Mouse (Mus musculus) thymus, adult 2 months (tissue): ENCODE measurements around the gene Zfp37. TPM values are rescaled to one million over a fixed set of nuclear protein-coding genes. Genes with fewer than 3 reads are reported as not detected.

ENCODE experiments used
- DNase-seq: peaks from one replicate; pipeline ENCODE4 v3.0.0; 2021
- H3K27ac ChIP-seq: fragments of 200-500 bp; 2 replicates; pipeline ENCODE4 v1.5.1; 2012; ENCODE audit warnings: low read length, control low read depth; ENCODE audit not compliant: control insufficient read depth, insufficient read depth
- H3K27me3 ChIP-seq: fragments of 200-500 bp; 2 replicates; pipeline ENCODE4 v1.6.1; 2012; ENCODE audit warnings: mild to moderate bottlenecking, low read length, moderate library complexity, mixed read lengths; ENCODE audit not compliant: control insufficient read depth, insufficient read depth
- H3K36me3 ChIP-seq: fragments of 200-500 bp; 2 replicates; pipeline ENCODE4 v1.6.1; 2012; ENCODE audit warnings: mild to moderate bottlenecking, low read length, moderate library complexity; ENCODE audit not compliant: control insufficient read depth, insufficient read depth
- H3K4me1 ChIP-seq: fragments of 200-500 bp; replicated peaks from 2 replicates; pipeline ENCODE4 v1.6.1; 2012; ENCODE audit warnings: low read length; ENCODE audit not compliant: control insufficient read depth, insufficient read depth
- H3K4me3 ChIP-seq: fragments of 200-500 bp; 2 replicates; pipeline ENCODE4 v1.5.1; 2012; ENCODE audit warnings: mild to moderate bottlenecking, low read length, control low read depth, moderate library complexity; ENCODE audit not compliant: control insufficient read depth, insufficient read depth
- CTCF ChIP-seq: fragments of 200-500 bp; IDR thresholded peaks from 2 replicates; pipeline ENCODE4 v1.5.1; 2012; ENCODE audit warnings: mild to moderate bottlenecking, control low read depth, low read length, moderate library complexity, borderline replicate concordance; ENCODE audit not compliant: control insufficient read depth, poor library complexity, insufficient read depth; ENCODE audit errors: extremely low read depth
- POLR2A ChIP-seq: fragments of 200-500 bp; IDR thresholded peaks from 2 replicates; pipeline ENCODE4 v1.6.1; 2012; ENCODE audit warnings: mild to moderate bottlenecking, low read length, control low read depth, moderate library complexity; ENCODE audit not compliant: control insufficient read depth, poor library complexity, insufficient read depth; ENCODE audit errors: extremely low read depth
- WGBS: fragments of 180-500 bp; shearing (Covaris S2); methylation state at CpG from one replicate; pipeline ENCODE4 v1.1.7; 2018; 5-methylcytosine and 5-hydroxymethylcytosine counted together
- polyA plus RNA-seq: library from polyadenylated mRNA; depleted of rRNA; stranded (reverse); fragments of >200 nt; gene quantifications from 2 replicates; pipeline ENCODE4 v1.2.3, GENCODE M21; 2012

The Zfp37 gene
- polyA plus RNA-seq, 1 experiment: 0.12 TPM

- DNase-seq: no peak
- TF ChIP-seq CTCF: no peak
- TF ChIP-seq POLR2A: no peak
- H3K36me3 ChIP-seq: no peaks in the 10 kb centered on the region
- WGBS: 76% methylated on average over 8 of the region's 8 CpGs
- no peak overlapping the region for H3K27ac ChIP-seq
- H3K27me3 ChIP-seq: no peaks in the 10 kb centered on the region
- no peak overlapping the region for H3K4me3 ChIP-seq
- H3K4me1 ChIP-seq: no peaks in the 10 kb centered on the region
Measured at GRCm38 (mm10) chr4:62254551-62254950, 23.7 kb upstream of the Zfp37 start.

- TF ChIP-seq CTCF (no peak), POLR2A (no peak)
- 96% methylated on average over 4 of the region's 4 CpGs for WGBS
- DNase-seq: no peak
Measured at GRCm38 (mm10) chr4:62251776-62252175, 20.9 kb upstream of the Zfp37 start.

GRCm38 (mm10) chr4:62250896-62251544 is 20.2 kb upstream of the Zfp37 start:
- WGBS: 82% methylated on average over 3 of the region's 3 CpGs
- DNase-seq: no peak
- no peaks in the 10 kb centered on the region for H3K36me3 ChIP-seq
- no peak for TF ChIP-seq CTCF
- no peak for TF ChIP-seq POLR2A
- no peaks in the 10 kb centered on the region for H3K27me3 ChIP-seq
- H3K27ac ChIP-seq: no peak overlapping the region
- H3K4me3 ChIP-seq: no peak overlapping the region
- no peaks in the 10 kb centered on the region for H3K4me1 ChIP-seq

More at GRCm38 (mm10) chr4:62251776-62252175, 20.9 kb upstream of the Zfp37 start:
- no peaks in the 10 kb centered on the region for H3K27me3 ChIP-seq
- no peaks in the 10 kb centered on the region for H3K4me1 ChIP-seq
- H3K27ac ChIP-seq: no peak overlapping the region
- H3K36me3 ChIP-seq: no peaks in the 10 kb centered on the region
- H3K4me3 ChIP-seq: no peak overlapping the region

- no peak overlapping the region for H3K27ac ChIP-seq
- WGBS: 19% methylated on average over 4 of the region's 4 CpGs
- no peaks in the 10 kb centered on the region for H3K4me1 ChIP-seq
- TF ChIP-seq CTCF (no peak), POLR2A (no peak)
- H3K27me3 ChIP-seq: no peaks in the 10 kb centered on the region
- no peak overlapping the region for H3K4me3 ChIP-seq
- no peak for DNase-seq
- no peaks in the 10 kb centered on the region for H3K36me3 ChIP-seq
Measured at GRCm38 (mm10) chr4:62248328-62248727, 17.5 kb upstream of the Zfp37 start.

- DNase-seq: no peak
Measured at GRCm38 (mm10) chr4:62240586-62240985, 9.7 kb upstream of the Zfp37 start.

DNA sequence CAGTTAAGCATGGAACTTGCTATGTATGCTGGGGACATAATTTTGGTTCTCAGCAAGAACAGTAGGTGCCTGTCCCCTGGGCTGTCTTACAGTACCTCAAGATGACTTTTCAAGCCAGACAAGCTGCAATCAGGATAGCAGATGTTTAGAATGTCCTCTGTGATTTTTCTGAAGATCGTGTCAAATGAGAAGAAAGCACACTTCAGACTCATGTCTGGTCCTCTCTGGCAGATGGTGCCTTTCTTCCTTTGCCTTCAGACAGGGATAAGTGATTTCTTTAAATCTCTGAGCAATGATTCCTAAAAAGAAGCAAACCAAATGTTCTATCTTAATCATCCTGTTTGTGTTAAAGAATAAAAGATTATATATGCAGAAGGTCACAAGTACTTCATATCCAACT is 694 bp downstream of the Zfp37 start:
- Histone ChIP-seq H3K27me3 (no peaks in the 10 kb centered on the region), H3K27ac (no peak overlapping the region), H3K4me1 (no peaks in the 10 kb centered on the region), H3K36me3 (no peaks in the 10 kb centered on the region), H3K4me3 (no peak overlapping the region)
- WGBS: 78% methylated on average over 1 of the region's 1 CpGs
- DNase-seq: no peak
- TF ChIP-seq CTCF (no peak), POLR2A (no peak)

More at GRCm38 (mm10) chr4:62240586-62240985, 9.7 kb upstream of the Zfp37 start:
- Histone ChIP-seq H3K36me3 (no peaks in the 10 kb centered on the region), H3K4me3 (no peak overlapping the region), H3K27ac (no peak overlapping the region), H3K4me1 (no peaks in the 10 kb centered on the region), H3K27me3 (no peaks in the 10 kb centered on the region)
- 78% methylated on average over 6 of the region's 6 CpGs for WGBS
- TF ChIP-seq POLR2A (no peak), CTCF (no peak)
